Comparison of ENCODE assay signal across 9 mouse cellular contexts in genomic region chr12:112096051-112096732, GRCm38 (mm10). TPM values are rescaled to one million over a fixed set of nuclear protein-coding genes. Genes with fewer than 3 reads are reported as not detected.
DNase-seq lines count a peak whose midpoint lies in the region; ATAC-seq and TF ChIP-seq lines count a peak whose summit lies in the region.
"Had no signal": no experiment of that assay in that cellular context is flagged by ENCODE, and none has a peak within 500 bp of the region (broad histone marks: within the 10 kb centered on the region; RNA-seq: fewer than 3 reads in every experiment).

No protein-coding gene starts in this region.

- H3K4me2 ChIP-seq in forebrain, embryonic 11.5 days (ENCODE audit: low read depth, low read length, severe bottlenecking): no peak overlapping the region
- peak overlapping the region; percentile 15; the same call in 1 of the 2 replicates for H3K4me2 ChIP-seq in lung, embryonic 14.5 days
- H3K4me2 ChIP-seq in forebrain, embryonic 16.5 days (ENCODE audit: low read length): no peak overlapping the region

- DNase-seq in forebrain, embryonic 11.5 days (ENCODE audit: low spot score): peak; percentile 52
- no peak for DNase-seq in forebrain, embryonic 10.5 days (ENCODE audit: extremely low spot score, low spot score)
- peak; percentile 84 for DNase-seq in adipocyte (ENCODE audit: low spot score)
- DNase-seq in heart, postnatal 25 days (ENCODE audit: low spot score): peak; percentile 63
- peak; percentile 97 for DNase-seq in lung, embryonic 14.5 days
- DNase-seq in embryo, embryonic 10.5 days (ENCODE audit: low spot score): no peak
- DNase-seq in thymus, postnatal 10 days (ENCODE audit: low spot score in 2 of 2): no peak
- DNase-seq: B cell, adult 2 months had no signal

- no peaks in the 10 kb centered on the region for H3K36me3 ChIP-seq in forebrain, embryonic 11.5 days (ENCODE audit: control insufficient read depth, insufficient read depth, low read length)
- no peaks in the 10 kb centered on the region for H3K36me3 ChIP-seq in forebrain, embryonic 10.5 days (replicated peaks)
- no peaks in the 10 kb centered on the region for H3K36me3 ChIP-seq in lung, embryonic 14.5 days (ENCODE audit: insufficient read depth)
- no peaks in the 10 kb centered on the region for H3K36me3 ChIP-seq in forebrain, embryonic 16.5 days (ENCODE audit: control insufficient read depth, insufficient read depth)

- H3K4me1 ChIP-seq in forebrain, embryonic 11.5 days (replicated peaks; ENCODE audit: control insufficient read depth, insufficient read depth, low read length): no peaks in the 10 kb centered on the region
- H3K4me1 ChIP-seq in forebrain, embryonic 10.5 days: no peaks in the 10 kb centered on the region
- H3K4me1 ChIP-seq in lung, embryonic 14.5 days (ENCODE audit: insufficient read depth): peaks cover 3% of the 10 kb centered on the region; the same call in 1 of the 2 replicates
- no peaks in the 10 kb centered on the region for H3K4me1 ChIP-seq in forebrain, embryonic 16.5 days (replicated peaks; ENCODE audit: control insufficient read depth, insufficient read depth, low read length)

- ATAC-seq in forebrain, embryonic 11.5 days (replicated peaks; ENCODE audit: low FRiP score): no peak
- ATAC-seq in lung, embryonic 14.5 days (ENCODE audit: insufficient read depth): peak; percentile 93
- ATAC-seq in forebrain, embryonic 16.5 days: no peak

- no peak overlapping the region for H3K27ac ChIP-seq in forebrain, embryonic 11.5 days (ENCODE audit: low read depth, low read length)
- no peak overlapping the region for H3K27ac ChIP-seq in forebrain, embryonic 10.5 days
- H3K27ac ChIP-seq in lung, embryonic 14.5 days (ENCODE audit: low read depth): peak overlapping the region; percentile 71
- no peak overlapping the region for H3K27ac ChIP-seq in forebrain, embryonic 16.5 days (ENCODE audit: low read length)

- no peak overlapping the region for H3K9ac ChIP-seq in forebrain, embryonic 11.5 days (ENCODE audit: low read length)
- H3K9ac ChIP-seq in lung, embryonic 14.5 days: no peak overlapping the region
- no peak overlapping the region for H3K9ac ChIP-seq in forebrain, embryonic 16.5 days (replicated peaks; ENCODE audit: low read depth, low read length)

- intact Hi-C loops in heart, postnatal 25 days (cut with DNase I): no loop called here

- 88% methylated on average over 13 of the region's 13 CpGs for WGBS in forebrain, embryonic 11.5 days
- WGBS in forebrain, embryonic 10.5 days: 87% methylated on average over 13 of the region's 13 CpGs
- WGBS in lung, embryonic 14.5 days: 25% methylated on average over 13 of the region's 13 CpGs
- WGBS in forebrain, embryonic 16.5 days: 73% methylated on average over 13 of the region's 13 CpGs

- TF ChIP-seq CTCF in lung, embryonic 14.5 days (IDR thresholded peaks at IDR 0.05; ENCODE audit: low read depth): peak; percentile 22; the same call in 1 of the 2 replicates

- no peak overlapping the region for H3K4me3 ChIP-seq in forebrain, embryonic 11.5 days (ENCODE audit: low read depth, low read length)
- no peak overlapping the region for H3K4me3 ChIP-seq in forebrain, embryonic 10.5 days
- H3K4me3 ChIP-seq in lung, embryonic 14.5 days (ENCODE audit: low read depth, low read length): no peak overlapping the region
- no peak overlapping the region for H3K4me3 ChIP-seq in forebrain, embryonic 16.5 days (replicated peaks; ENCODE audit: low read length)

- no peaks in the 10 kb centered on the region for H3K27me3 ChIP-seq in forebrain, embryonic 11.5 days (ENCODE audit: control insufficient read depth, insufficient read depth, low read length)
- 0 out of 2 replicates have a peak, but pooled peaks cover 8% of the 10 kb centered on the region for H3K27me3 ChIP-seq in forebrain, embryonic 10.5 days (ENCODE audit: poor library complexity, severe bottlenecking)
- H3K27me3 ChIP-seq in lung, embryonic 14.5 days (ENCODE audit: insufficient read depth, low read length): no peaks in the 10 kb centered on the region
- H3K27me3 ChIP-seq in forebrain, embryonic 16.5 days (replicated peaks; ENCODE audit: control insufficient read depth, insufficient read depth, low read length): no peaks in the 10 kb centered on the region

- H3K9me3 ChIP-seq in forebrain, embryonic 11.5 days (ENCODE audit: control insufficient read depth, low read length): no peaks in the 10 kb centered on the region
- no peaks in the 10 kb centered on the region for H3K9me3 ChIP-seq in forebrain, embryonic 10.5 days
- H3K9me3 ChIP-seq in lung, embryonic 14.5 days (ENCODE audit: low read depth, low read length): no peaks in the 10 kb centered on the region
- no peaks in the 10 kb centered on the region for H3K9me3 ChIP-seq in forebrain, embryonic 16.5 days (ENCODE audit: control insufficient read depth, low read length)

RNA-seq across cellular contexts. Expression of gene Aspg, which starts 10.3 kb away (rescaled TPM):
- 0.29 and 1.1 TPM in 2 replicates for polyA plus RNA-seq in forebrain, embryonic 11.5 days (2014; fragmentation: Nextera tagmentation; extraction: Ambion mirVana)
- 1.3 and 2.0 TPM in 2 replicates for polyA plus RNA-seq in forebrain, embryonic 10.5 days (2016; fragmentation: Nextera tagmentation; extraction: Ambion mirVana)
- under 1 TPM; 0.25 to 0.47 TPM for total RNA-seq in heart, postnatal 25 days (2021)
- 1.6 TPM in 2 replicates for polyA plus RNA-seq in lung, embryonic 14.5 days (2014; fragmentation: Nextera tagmentation; extraction: Ambion mirVana)
- 0.37 and 0.75 TPM in 2 replicates for polyA plus RNA-seq in forebrain, embryonic 16.5 days (2015; fragmentation: Nextera tagmentation; extraction: Ambion mirVana)

RNA-seq across cellular contexts. Expression of gene Kif26a, which starts 49.8 kb away (rescaled TPM):
- 6.4 and 7.1 TPM in 2 replicates for polyA plus RNA-seq in forebrain, embryonic 11.5 days (2014; fragmentation: Nextera tagmentation; extraction: Ambion mirVana)
- polyA plus RNA-seq in forebrain, embryonic 10.5 days (2016; fragmentation: Nextera tagmentation; extraction: Ambion mirVana): 3.8 and 4.4 TPM in 2 replicates
- total RNA-seq in heart, postnatal 25 days (2021): 10 to 100 TPM; 14.3 to 16.6 TPM
- 2.2 and 2.3 TPM in 2 replicates for polyA plus RNA-seq in lung, embryonic 14.5 days (2014; fragmentation: Nextera tagmentation; extraction: Ambion mirVana)
- polyA plus RNA-seq in forebrain, embryonic 16.5 days (2015; fragmentation: Nextera tagmentation; extraction: Ambion mirVana): 17.3 and 21.2 TPM in 2 replicates

Comparison
In these comparisons a context has a peak if more than half of its experiments do, and no peak if none do; other contexts are left out.
1. DNase-seq: peak in forebrain, embryonic 11.5 days (single experiment), adipocyte (single experiment), heart, postnatal 25 days (single experiment) and lung, embryonic 14.5 days (single experiment); none in forebrain, embryonic 10.5 days (single experiment), embryo, embryonic 10.5 days (single experiment) and thymus, postnatal 10 days (0 of 2).